Mouse (Mus musculus): Measurements from ENCODE around the gene Sox1.

- TF ChIP-seq GATA1 (IDR thresholded peaks at IDR 0.05; ENCODE audit: borderline replicate concordance, low read length) (no peak), FLI1 (IDR thresholded peaks at IDR 0.05; ENCODE audit: low read length) (no peak)
These were observed 48.2 kb upstream of the Sox1 start for GRCm38 (mm10) chr8:12346870-12347269.

All from megakaryocyte, embryonic 14.5 days (primary cell).